Mouse (Mus musculus) embryonic facial prominence, embryonic 11.5 days (tissue): ENCODE measurements around the gene Mmp7. TPM values are rescaled to one million over a fixed set of nuclear protein-coding genes. Genes with fewer than 3 reads are reported as not detected.

Source experiments
- polyA plus RNA-seq: library from polyadenylated mRNA; unstranded; fragments of >200 nt; fragmentation: Nextera tagmentation; extraction: Ambion mirVana; gene quantifications from 2 replicates; pipeline ENCODE4 v1.2.1, GENCODE M21; 2014

Gene Mmp7
- polyA plus RNA-seq, 1 experiment from 2014 or later: not detected

Other genes starting within 250 kb of the Mmp7 start
- not detected in 2 replicates for gene Mmp3, start 246.3 kb upstream of the Mmp7 start, polyA plus RNA-seq
- not detected in 2 replicates for gene Mmp10, start 189.7 kb upstream of the Mmp7 start, polyA plus RNA-seq
- gene Mmp8, start 133.6 kb upstream of the Mmp7 start, polyA plus RNA-seq: 0.08 TPM in 1 of 2 replicates, not detected in the other
- gene Mmp27, start 120.7 kb upstream of the Mmp7 start, polyA plus RNA-seq: not detected in 2 replicates
- gene Mmp20, start 63.9 kb upstream of the Mmp7 start, polyA plus RNA-seq: not detected in 2 replicates
- gene Tmem123, start 72.0 kb downstream of the Mmp7 start, polyA plus RNA-seq: 122 and 128 TPM in 2 replicates
- gene Birc2, start 145.0 kb downstream of the Mmp7 start, polyA plus RNA-seq: 45.9 and 50.0 TPM in 2 replicates
- gene Birc3, start 181.1 kb downstream of the Mmp7 start, polyA plus RNA-seq: 6.5 and 8.6 TPM in 2 replicates